Mouse (Mus musculus) cortical plate, adult 2 months (tissue): ENCODE measurements around the gene Ctnnd2.

Experiments
- CTCF ChIP-seq: fragments of 200-500 bp; IDR thresholded peaks from 2 replicates; pipeline ENCODE4 v1.5.1; 2011; ENCODE audit warnings: mild to moderate bottlenecking, control low read depth, low read length; ENCODE audit not compliant: insufficient read depth; ENCODE audit errors: extremely low read depth
- POLR2A ChIP-seq: fragments of 200-500 bp; IDR thresholded peaks from 2 replicates; pipeline ENCODE4 v1.6.1; 2011; ENCODE audit warnings: mild to moderate bottlenecking, low read length, control low read depth; ENCODE audit not compliant: insufficient read depth; ENCODE audit errors: extremely low read depth

DNA sequence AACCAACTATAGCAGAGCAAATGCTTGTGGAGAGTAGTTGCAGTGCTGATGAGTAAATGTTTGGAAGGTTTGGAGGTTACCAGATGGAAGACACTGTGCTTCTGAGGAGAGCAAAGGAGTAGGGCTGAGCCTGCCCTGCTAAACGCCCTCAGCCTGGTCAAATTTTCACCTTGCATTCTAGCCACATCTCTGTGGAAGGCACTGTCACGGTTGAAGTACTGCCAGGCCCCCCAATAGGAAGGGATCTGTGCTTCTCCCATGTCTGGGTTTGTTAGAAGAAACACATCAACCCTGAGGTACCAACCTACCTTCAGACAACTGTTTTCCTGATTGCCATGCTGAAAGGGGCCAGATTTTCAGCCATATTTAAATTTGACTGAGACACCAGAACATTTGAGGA is 585.6 kb downstream of the Ctnnd2 start:
- TF ChIP-seq CTCF (no peak), POLR2A (no peak)
